Mouse (Mus musculus): ENCODE results near the gene Gpr89. TPM values are rescaled to one million over a fixed set of nuclear protein-coding genes. Genes with fewer than 3 reads are reported as not detected.

Gene Gpr89
- polyA plus RNA-seq, 1 experiment from 2014 or later: 14.4 TPM

DNA sequence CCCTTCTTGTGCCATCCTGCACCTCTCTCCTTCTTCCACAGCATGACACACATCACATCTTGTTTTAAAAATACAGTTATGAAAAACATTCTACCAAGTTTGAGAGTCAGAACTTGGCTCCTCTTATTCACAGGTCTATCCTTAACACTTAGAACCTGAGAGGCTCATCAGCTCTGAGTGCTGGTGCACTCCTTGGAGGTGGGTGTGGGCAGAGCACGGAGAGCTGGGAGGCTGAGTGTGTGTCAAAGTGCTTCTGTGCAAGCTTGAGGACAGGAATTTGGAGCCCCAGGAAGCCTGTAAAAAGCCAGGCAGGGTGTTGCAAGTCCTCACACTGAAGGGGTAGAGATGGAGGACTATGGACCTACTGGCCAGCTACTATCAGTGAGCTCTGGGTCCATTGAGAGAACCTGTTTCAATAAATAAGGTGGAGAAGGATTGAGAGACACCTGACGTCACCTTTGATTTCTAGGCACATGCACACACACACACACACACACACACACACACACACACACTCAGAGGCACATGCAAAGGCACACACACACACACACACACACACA, 55.9 kb downstream of the Gpr89 start:
- Histone ChIP-seq H3K4me3 (ENCODE audit: inconsistent target) (no peak overlapping the region), H3K79me2 (ENCODE audit: inconsistent target) (no peaks in the 10 kb centered on the region), H3K27ac (no peak overlapping the region), H3K36me3 (ENCODE audit: inconsistent target) (no peaks in the 10 kb centered on the region)
- whole genome bisulfite sequencing (ENCODE audit: missing documents): 100% methylated on average over 2 of the region's 2 CpGs

DNA sequence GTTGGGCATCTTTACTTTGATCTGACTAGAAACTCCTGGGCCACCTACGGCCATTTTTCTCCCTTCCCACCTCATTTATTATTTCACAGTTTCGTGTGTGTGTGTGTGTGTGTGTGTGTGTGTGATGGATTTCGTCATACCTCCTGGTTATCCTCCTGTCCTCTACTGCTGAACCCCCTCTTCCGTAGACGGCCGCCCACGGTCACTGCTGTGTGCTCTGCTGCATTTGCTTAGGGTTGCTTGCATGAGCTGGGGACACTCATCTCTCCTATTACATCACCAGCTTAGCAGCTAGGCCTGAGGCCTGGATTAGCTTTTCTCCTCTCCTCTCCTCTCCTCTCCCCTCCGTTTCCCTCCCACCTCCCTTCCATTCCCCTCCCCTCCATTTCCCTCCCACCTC, 56.7 kb downstream of the Gpr89 start:
- no peak overlapping the region for H3K27ac ChIP-seq
- H3K36me3 ChIP-seq (ENCODE audit: inconsistent target): no peaks in the 10 kb centered on the region
- H3K79me2 ChIP-seq (ENCODE audit: inconsistent target): no peaks in the 10 kb centered on the region
- no peak overlapping the region for H3K4me3 ChIP-seq (ENCODE audit: inconsistent target)
- 65% methylated on average over 6 of the region's 8 CpGs for WGBS (ENCODE audit: missing documents)

DNA sequence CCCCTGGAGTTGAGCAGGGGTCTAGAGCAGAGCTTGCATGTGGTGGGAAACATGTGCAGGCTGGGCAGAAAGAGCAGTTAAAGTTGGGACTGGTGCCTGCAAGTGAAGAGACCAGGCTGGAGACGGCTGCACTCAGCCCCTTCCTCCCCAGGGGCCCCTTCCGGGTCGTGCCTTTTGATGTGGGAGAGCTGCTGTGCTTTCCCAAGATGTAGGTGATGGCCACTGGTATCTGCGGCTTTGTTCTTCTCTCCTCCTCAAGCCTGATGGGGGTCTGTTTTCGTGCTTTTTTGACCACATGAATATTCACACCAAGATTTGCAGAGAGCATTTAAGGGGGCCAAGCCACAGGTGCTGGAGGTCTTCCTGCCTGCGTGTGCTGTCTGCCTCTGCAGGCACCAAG, 57.5 kb downstream of the Gpr89 start:
- H3K27ac ChIP-seq: no peak overlapping the region
- WGBS (ENCODE audit: missing documents): 14% methylated on average over 6 of the region's 6 CpGs

DNA sequence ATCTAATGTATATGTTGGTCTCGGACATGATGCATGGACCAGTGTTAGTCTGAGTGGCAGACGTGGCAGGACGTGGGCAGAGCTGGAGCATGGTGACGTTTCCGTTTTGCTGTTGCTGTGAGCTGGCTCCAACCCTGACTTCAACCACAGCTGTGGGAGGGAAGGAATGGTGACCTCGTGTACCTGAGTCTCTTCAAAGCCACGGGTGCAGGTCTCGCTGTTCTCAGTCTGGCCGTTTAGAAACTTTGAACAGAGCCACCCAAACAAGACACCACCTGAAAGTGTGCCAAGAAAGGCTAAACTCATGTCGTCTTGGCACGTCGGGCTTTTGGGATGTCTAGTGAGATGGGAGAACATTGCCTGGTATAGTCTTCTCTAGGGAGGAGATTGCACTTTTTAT, 58.2 kb downstream of the Gpr89 start:
- WGBS (ENCODE audit: missing documents): 46% methylated on average over 12 of the region's 12 CpGs
- Histone ChIP-seq H3K36me3 (ENCODE audit: inconsistent target) (no peaks in the 10 kb centered on the region), H3K4me3 (ENCODE audit: inconsistent target) (no peak overlapping the region), H3K27ac (no peak overlapping the region), H3K79me2 (ENCODE audit: inconsistent target) (no peaks in the 10 kb centered on the region)

More for the DNA sequence above, 57.5 kb downstream of the Gpr89 start:
- no peaks in the 10 kb centered on the region for H3K36me3 ChIP-seq (ENCODE audit: inconsistent target)
- no peak overlapping the region for H3K4me3 ChIP-seq (ENCODE audit: inconsistent target)
- no peaks in the 10 kb centered on the region for H3K79me2 ChIP-seq (ENCODE audit: inconsistent target)

DNA sequence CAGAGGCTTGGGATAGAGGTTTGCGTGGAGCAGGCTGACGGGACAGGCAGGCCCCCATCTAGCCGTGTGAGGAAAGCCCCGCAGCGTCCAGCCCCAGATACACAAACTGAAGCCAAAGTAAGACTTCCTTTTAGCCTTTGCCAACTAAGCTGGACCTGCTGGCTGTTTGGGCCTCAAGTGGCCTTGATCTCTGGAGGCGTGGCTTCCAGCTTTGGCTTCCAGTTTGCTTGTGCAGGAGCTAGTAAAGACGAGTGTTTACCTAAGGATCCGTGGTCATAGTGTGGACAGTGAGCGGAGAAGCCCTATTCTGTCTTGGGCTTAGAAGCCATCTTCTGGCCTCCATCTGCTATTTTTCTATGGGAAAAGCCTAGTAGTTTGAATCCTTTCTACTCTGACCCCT, 59.3 kb downstream of the Gpr89 start:
- WGBS (ENCODE audit: missing documents): 88% methylated on average over 9 of the region's 9 CpGs
- Histone ChIP-seq H3K36me3 (ENCODE audit: inconsistent target) (no peaks in the 10 kb centered on the region), H3K4me3 (ENCODE audit: inconsistent target) (no peak overlapping the region), H3K79me2 (ENCODE audit: inconsistent target) (no peaks in the 10 kb centered on the region), H3K27ac (no peak overlapping the region)

DNA sequence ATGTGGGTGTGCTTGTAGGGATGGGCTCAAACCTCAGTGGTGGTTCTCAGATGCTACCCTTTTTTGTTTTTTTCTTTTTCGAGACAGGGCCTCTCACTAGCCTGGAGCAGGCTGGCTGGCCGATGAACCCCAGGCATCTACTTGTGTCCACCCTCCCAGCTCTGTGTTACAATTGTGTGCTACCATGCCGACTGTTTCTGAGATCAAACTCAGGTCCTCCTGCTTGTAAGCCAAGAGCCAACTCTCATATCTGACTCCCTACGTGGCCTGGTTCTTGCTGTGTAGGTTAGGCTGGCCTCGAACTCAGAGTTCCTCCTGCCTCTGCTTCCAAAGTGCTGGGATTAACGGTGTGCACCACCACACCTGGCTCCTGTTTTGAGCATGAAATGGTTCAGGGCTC, 60.0 kb downstream of the Gpr89 start:
- 98% methylated on average over 5 of the region's 6 CpGs for WGBS (ENCODE audit: missing documents)
- H3K4me3 ChIP-seq (ENCODE audit: inconsistent target): no peak overlapping the region
- no peak overlapping the region for H3K27ac ChIP-seq
- no peaks in the 10 kb centered on the region for H3K36me3 ChIP-seq (ENCODE audit: inconsistent target)
- no peaks in the 10 kb centered on the region for H3K79me2 ChIP-seq (ENCODE audit: inconsistent target)

DNA sequence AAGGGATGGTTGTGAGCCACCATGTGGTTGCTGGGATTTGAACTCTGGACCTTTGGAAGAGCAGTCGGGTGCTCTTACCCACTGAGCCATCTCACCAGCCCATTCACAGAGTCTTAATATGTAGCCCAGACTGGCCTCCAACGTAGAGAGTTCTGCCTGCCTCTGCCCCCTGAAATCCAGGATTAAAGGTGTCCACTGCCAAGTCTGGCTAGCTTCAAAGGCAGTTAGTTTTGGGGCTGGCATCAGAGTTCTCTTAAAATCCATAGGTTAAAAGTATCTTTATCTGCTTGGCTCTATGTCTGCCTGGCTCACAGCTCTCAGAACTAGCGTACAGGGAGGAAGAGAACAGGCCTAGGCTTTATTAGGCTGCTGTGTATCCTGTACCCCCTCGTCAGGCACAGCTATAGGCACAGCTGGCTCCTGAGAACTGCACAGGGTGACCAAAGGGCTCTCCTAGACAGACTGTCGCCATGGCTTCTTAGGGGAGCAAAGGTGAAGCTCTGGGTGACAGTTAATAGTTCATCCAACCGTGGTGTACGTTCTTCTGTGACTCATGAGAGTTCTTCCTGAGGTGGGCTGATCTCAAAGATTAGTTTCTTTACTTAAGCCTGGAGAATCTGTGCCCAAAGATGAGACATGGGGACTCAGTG, 66.0 kb downstream of the Gpr89 start:
- no peak overlapping the region for H3K4me3 ChIP-seq (ENCODE audit: inconsistent target)
- H3K79me2 ChIP-seq (ENCODE audit: inconsistent target): no peaks in the 10 kb centered on the region
- H3K27ac ChIP-seq: no peak overlapping the region
- H3K36me3 ChIP-seq (ENCODE audit: inconsistent target): no peaks in the 10 kb centered on the region
- 84% methylated on average over 7 of the region's 7 CpGs for WGBS (ENCODE audit: missing documents)

DNA sequence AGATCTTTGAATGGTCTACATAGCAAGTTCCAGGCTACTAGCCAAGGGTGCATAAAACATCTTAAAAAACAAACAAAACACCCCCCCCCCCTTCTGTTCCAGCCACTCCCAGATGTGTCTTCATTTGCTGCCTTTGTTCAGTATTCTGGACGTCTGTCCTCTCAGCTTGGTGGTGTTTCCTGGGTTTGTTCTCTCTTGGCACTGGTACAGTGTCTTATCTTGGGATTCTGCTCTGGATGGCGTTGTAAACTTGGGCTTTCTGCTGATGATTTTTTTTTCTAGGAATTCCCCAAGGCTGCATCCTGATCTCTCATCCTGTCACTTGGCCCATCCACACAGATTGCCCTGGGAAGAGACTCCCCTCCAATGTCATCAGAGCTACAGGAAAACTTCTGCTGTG, 68.7 kb downstream of the Gpr89 start:
- Histone ChIP-seq H3K4me3 (ENCODE audit: inconsistent target) (no peak overlapping the region), H3K79me2 (ENCODE audit: inconsistent target) (no peaks in the 10 kb centered on the region)
- 79% methylated on average over 2 of the region's 2 CpGs for WGBS (ENCODE audit: missing documents)

DNA sequence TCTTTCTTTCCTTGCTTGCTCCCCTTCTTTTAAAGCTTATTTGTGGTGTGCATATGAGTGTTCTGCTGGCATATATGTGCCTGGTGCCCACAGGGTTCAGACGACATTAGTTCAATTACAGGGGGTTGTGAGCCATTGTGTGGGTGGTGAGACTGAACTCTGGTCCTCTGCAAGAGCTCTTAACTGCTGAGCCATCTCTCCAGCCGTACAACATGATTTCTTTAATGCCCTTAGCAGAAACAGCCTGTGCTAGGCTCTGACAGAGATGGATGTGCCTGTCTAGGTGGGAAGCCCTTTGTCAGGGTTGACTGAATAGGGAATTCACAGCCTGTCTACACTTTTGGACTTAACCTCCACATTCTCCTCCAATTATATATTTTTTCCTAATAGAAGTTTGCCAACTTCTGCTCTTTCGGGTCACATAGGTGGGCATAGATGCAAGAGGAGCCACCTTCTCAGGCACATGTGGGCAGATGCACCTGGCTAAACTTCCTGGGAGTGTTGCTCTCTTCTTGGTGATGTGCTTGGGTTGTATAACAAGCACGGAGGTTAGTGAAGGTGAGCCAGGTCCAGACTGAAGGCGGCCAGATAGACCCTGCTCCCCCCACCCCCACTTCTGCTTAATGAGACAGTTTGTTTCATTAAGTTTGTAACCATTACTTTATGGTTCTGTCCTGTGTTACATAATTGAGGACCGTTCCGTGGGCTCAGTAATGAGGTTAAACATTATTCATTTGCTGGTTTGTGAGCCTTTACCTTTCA, 70.4 kb downstream of the Gpr89 start:
- WGBS (ENCODE audit: missing documents): 92% methylated on average over 7 of the region's 7 CpGs
- Histone ChIP-seq H3K27ac (no peak overlapping the region), H3K4me3 (ENCODE audit: inconsistent target) (no peak overlapping the region), H3K79me2 (ENCODE audit: inconsistent target) (no peaks in the 10 kb centered on the region), H3K36me3 (ENCODE audit: inconsistent target) (no peaks in the 10 kb centered on the region)

More for the DNA sequence above, 68.7 kb downstream of the Gpr89 start:
- no peaks in the 10 kb centered on the region for H3K36me3 ChIP-seq (ENCODE audit: inconsistent target)
- no peak overlapping the region for H3K27ac ChIP-seq

DNA sequence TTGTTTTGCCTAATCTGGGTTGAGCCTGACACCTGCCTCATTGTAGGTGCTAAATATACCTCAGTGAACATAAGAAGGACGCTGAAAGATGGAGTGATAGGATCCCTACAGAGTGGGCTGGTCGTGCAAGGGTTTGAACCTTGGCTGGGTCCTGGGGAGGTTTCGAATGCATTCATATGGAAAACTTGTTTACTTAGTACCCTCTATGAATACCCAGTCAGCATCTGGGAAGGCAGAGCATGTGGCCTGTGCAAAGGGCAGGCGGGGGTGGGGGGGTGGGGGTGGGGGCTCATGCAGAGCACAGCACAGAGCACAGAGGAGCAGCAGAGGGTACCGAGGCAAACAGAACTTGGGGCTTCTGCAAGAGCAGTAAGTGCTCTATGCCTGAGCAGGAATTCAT, 72.2 kb downstream of the Gpr89 start:
- WGBS (ENCODE audit: missing documents): 91% methylated on average over 5 of the region's 5 CpGs
- H3K27ac ChIP-seq: no peak overlapping the region
- H3K36me3 ChIP-seq (ENCODE audit: inconsistent target): no peaks in the 10 kb centered on the region
- no peak overlapping the region for H3K4me3 ChIP-seq (ENCODE audit: inconsistent target)
- no peaks in the 10 kb centered on the region for H3K79me2 ChIP-seq (ENCODE audit: inconsistent target)

DNA sequence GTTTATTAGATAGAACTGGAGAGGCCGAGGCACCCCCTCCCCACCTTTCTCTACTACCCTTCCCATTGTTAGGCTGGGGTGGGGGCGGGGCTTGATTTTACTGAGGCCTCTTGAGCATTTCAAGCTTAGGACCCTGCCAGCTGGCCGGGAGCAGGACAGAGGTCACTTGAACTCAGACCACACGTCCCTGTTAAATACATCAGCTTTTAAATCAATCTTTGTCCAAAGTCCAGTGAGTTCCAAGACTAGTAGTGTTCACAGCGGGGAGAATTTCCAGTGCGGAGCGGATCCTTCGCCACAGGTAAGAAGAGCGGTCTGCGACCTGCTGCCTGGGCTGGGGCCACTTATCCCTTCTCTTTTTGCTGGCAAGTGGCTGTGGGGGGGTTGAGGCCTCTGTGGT, 75.3 kb downstream of the Gpr89 start:
- Histone ChIP-seq H3K27ac (no peak overlapping the region), H3K4me3 (ENCODE audit: inconsistent target) (no peak overlapping the region), H3K36me3 (ENCODE audit: inconsistent target) (no peaks in the 10 kb centered on the region), H3K79me2 (ENCODE audit: inconsistent target) (no peaks in the 10 kb centered on the region)
- 91% methylated on average over 10 of the region's 10 CpGs for WGBS (ENCODE audit: missing documents)

DNA sequence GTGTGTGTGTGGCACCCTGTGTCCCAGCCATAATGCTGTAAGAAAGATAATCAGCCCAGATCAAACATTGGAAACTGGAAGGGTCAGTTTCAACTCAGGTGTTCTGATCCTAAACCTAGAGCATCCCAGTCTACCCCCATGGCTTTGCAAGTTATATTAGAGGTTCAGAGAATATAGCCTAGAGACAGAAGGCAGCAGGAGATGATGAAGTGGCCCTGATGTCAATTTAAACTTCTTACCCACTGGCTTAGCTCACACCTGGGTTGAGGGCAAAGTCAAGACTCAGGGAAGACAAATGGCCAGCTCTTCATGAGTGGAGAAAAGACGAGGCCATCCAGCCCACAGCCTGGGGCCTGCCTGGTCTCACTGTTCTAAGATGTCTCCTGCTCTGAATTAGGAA, 76.2 kb downstream of the Gpr89 start, which contains the start of the genes Pdzk1 and Cd160:
TSS of gene Pdzk1 (plus strand) at position 301 of the 400 bp plus-strand sequence.
TSS of gene Cd160 (minus strand) at position 368 of the 400 bp plus-strand sequence.
- H3K36me3 ChIP-seq (ENCODE audit: inconsistent target): no peaks in the 10 kb centered on the region
- 83% methylated on average over 1 of the region's 1 CpGs for WGBS (ENCODE audit: missing documents)
- no peak within 1 kb of the TSS for H3K27ac ChIP-seq
- no peaks in the 10 kb centered on the region for H3K79me2 ChIP-seq (ENCODE audit: inconsistent target)
- H3K4me3 ChIP-seq (ENCODE audit: inconsistent target): no peak within 1 kb of the TSS

DNA sequence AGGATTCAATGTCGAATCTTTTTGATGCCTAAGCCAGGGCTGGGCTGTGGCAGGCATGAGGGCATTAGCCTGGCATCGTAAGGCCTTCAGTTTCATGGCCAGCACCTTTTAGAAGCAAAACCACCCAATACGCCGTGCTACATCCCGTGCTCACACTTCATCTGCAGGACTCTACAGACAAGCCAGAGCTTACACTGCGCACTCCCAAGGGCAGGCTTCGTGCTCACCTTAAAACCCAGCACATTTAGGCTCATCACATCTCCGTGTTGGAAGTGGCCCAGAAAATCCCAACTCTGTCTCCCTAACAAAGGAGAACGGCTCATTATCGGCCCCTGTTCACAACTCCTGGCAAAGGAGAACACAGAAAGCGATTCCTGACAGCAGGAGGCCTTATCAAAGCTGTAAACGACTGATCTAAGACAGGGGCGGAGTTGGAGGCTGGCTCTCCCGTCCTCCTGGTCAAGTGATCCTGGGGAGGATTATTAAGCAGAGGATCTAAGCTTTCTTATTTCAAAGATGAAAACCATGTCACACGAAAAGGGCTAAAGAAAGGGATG, 76.8 kb downstream of the Gpr89 start:
- Histone ChIP-seq H3K27ac (no peak overlapping the region), H3K79me2 (ENCODE audit: inconsistent target) (no peaks in the 10 kb centered on the region), H3K36me3 (ENCODE audit: inconsistent target) (no peaks in the 10 kb centered on the region), H3K4me3 (ENCODE audit: inconsistent target) (no peak overlapping the region)
- 88% methylated on average over 15 of the region's 15 CpGs for WGBS (ENCODE audit: missing documents)

DNA sequence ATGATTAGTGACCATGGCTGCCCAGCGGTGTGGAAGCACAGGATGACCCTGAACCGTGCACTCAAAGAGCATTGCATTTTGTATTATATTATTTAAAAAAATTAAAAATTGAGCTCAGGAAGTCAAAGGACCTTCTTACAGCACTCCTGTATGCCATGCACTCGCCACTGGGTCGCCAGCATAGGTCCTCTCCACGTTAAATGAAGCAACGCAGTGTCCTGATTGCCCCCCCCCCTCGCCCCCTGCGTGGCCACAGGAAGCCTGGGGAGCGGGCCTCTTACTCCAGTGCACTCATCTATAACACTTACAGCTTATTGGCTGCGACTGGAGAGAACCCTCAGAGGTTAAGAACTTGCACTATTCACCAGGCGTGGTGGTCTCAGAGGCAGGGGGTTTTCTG, 79.9 kb downstream of the Gpr89 start:
- Histone ChIP-seq H3K27ac (no peak overlapping the region), H3K79me2 (ENCODE audit: inconsistent target) (no peaks in the 10 kb centered on the region), H3K4me3 (ENCODE audit: inconsistent target) (no peak overlapping the region), H3K36me3 (ENCODE audit: inconsistent target) (no peaks in the 10 kb centered on the region)
- WGBS (ENCODE audit: missing documents): 62% methylated on average over 11 of the region's 11 CpGs

DNA sequence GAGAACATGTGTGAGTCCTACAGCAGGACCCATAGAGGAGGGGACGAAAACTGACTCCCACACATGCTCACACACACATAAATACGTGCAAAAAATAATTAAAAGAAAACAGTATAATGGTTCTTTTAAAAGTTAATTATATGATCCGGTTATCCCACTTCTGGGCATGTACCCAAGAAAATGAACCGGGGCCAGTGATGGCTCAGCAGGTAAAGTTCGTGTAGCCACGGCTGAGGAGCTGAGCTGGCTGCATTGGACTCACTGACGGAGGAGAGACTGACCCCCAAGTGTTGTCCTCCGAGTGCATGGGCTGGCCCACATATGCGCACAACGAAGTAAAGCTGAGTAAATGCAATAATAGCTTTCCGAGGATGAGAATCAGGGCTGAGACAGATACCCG, 80.5 kb downstream of the Gpr89 start:
- Histone ChIP-seq H3K4me3 (ENCODE audit: inconsistent target) (no peak overlapping the region), H3K36me3 (ENCODE audit: inconsistent target) (no peaks in the 10 kb centered on the region), H3K79me2 (ENCODE audit: inconsistent target) (no peaks in the 10 kb centered on the region), H3K27ac (no peak overlapping the region)
- WGBS (ENCODE audit: missing documents): 95% methylated on average over 12 of the region's 12 CpGs

Data from macrophage (primary cell).